Mouse (Mus musculus) stomach, postnatal 0 days (tissue): ENCODE measurements around the gene Gm45713.

Experiments
- CTCF ChIP-seq: IDR thresholded peaks from 2 replicates; pipeline ENCODE4 v1.5.1; 2016; ENCODE audit warnings: antibody characterized with exemption, low read depth, mild to moderate bottlenecking, moderate library complexity
- EP300 ChIP-seq: optimal IDR thresholded peaks from 2 replicates; pipeline ENCODE3; 2016; ENCODE audit warnings: antibody characterized with exemption

GRCm38 (mm10) chr7:45167761-45168445, 31.9 kb upstream of the Gm45713 start:
- TF ChIP-seq CTCF = no peak
- TF ChIP-seq EP300 = no peak
